Mouse (Mus musculus) cerebellum, adult 9-11 months (tissue): ENCODE data around the gene Olfr787.

Experiments
- DNase-seq: peaks from one replicate; pipeline ENCODE4 v3.0.0; 2022

Gene Olfr787

GRCm38 (mm10) chr10:129461562-129461961, at the start of gene Olfr787:
Gene Olfr787 (plus strand): TSS chr10:129461862.
- no peak for DNase-seq

DNA sequence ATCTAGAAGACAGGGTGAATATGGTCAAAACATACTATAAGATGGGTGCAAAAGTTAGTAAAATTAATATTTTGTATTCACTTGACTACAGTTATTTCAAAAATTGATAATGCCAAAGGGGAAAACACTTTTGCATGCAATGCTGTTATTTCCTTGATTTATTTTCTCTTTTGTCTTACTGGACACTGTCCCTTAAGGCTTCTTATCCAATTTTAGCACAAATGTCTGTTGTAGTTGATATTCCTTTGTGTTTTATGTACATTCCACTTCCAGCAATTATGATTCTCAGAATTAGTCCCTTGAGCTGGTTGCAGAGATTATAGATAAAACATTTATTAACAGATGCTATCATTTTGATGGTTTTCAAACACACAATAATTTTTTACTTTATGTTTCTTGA, 34.7 kb upstream of the Olfr787 start, which contains the start of gene Olfr786:
Olfr786 (plus strand) TSS at position 301 of the 400 bp plus-strand sequence.
- no peak for DNase-seq

GRCm38 (mm10) chr10:129470698-129471097, 9.0 kb downstream of the Olfr787 start, which contains the start of gene Olfr788:
Gene Olfr788 (plus strand): TSS chr10:129470998.
- no peak for DNase-seq

- no peak for DNase-seq
These were observed 11.6 kb downstream of the Olfr787 start for GRCm38 (mm10) chr10:129473256-129473655.

DNA sequence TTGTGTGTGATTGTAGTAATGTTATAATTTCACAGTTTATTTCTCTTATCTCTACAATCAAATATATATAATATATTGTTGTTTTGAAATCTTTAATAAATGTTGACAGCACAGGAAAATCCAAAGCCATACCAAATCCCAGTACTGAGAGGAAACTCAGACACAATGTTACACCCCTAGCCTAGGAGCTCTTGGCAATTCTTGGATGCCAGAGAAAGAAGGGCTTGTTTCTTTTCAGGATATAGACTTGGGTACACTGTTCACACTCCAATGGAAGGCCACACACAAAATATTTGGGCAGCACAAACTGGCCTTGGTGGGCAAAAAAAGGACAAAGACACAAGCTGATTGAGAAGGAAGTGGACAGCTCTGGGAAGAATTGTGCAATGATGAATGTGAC, 12.1 kb downstream of the Olfr787 start:
- no peak for DNase-seq

DNA sequence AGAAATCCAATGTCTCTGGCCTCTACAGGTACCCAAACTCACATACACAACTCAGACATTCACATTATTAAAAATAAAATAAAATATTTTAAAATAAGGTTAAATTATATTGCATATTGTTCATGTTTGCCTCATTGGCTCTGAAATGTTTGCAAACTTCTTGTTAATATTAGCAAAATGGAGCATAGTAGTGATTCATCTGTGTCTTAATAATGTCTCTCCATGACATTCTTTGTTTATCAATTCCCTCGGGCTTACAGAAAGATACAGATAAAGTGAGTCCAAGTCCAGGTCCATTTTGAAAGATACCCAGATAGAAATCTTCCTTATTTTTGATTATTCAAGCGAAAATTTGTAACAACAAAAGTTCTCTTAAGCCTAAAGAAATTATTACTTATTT, 22.8 kb downstream of the Olfr787 start, which contains the start of gene Olfr789:
Olfr789 (plus strand) TSS at position 301 of the 400 bp plus-strand sequence.
- no peak for DNase-seq

- no peak for DNase-seq
These were observed 28.4 kb downstream of the Olfr787 start for GRCm38 (mm10) chr10:129490101-129490500.

DNA sequence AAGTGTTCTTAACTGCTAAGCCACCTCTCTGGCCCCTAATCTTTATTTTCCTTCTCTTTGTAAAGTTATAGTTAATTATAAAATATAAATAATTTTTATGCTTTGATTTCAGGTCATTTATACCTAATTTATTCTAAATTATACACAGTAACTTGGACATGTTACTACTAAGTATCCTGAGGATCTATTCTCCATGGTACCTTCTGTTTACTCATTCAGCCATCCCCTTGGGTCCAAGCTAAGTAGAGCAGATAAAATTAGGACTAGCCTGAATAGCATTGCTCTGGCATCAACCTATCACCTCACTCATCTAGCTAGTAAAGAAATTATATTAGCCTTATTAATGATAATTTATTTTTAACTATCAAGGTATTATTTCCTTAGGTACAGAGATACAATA, 36.5 kb downstream of the Olfr787 start, which contains the start of gene Olfr790:
Olfr790 (plus strand) TSS at position 301 of the 400 bp plus-strand sequence.
- no peak for DNase-seq
